Mouse (Mus musculus) spleen, adult 2 months (tissue): ENCODE data around the gene Rnft2.

ENCODE experiments used
- CTCF ChIP-seq: fragments of 200-500 bp; IDR thresholded peaks from 2 replicates; pipeline ENCODE4 v1.5.1; 2011; ENCODE audit warnings: mild to moderate bottlenecking, inconsistent platforms; ENCODE audit not compliant: insufficient read depth, insufficient read length, insufficient replicate concordance; ENCODE audit errors: extremely low read depth
- POLR2A ChIP-seq: fragments of 200-500 bp; IDR thresholded peaks from 2 replicates; pipeline ENCODE4 v1.6.1; 2011; ENCODE audit warnings: low read depth, low read length, inconsistent platforms

DNA sequence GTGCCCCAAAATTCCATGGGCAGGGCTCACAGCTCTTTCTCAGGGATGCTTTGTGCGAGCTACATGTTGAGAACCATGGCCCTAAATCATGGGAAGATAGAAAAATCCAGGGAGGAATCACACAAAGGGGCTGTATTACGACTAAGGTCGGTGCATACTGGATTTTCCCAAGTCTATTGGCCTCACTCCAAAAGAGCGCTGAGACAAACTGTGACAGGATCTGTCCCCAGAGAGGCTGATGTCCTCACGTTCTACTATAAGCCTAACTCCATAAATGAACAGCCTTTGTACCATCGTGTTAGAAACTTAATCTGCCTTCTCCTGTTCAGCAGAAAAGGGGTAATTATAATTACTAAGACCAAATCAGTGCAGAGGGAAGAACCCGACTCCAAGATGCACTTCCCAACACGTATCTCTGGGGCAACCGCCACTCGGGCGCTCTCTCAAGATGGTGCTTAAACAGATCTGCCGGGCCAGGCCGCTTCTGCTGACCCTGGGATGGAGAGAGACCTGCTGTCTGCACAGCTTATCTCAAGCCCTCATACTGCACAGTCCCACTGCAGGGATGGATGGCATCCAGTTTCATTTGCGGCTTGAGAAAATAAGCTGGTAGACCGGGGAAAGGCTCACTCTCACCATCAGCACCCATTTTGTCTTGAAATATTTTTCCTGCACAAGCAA is 98.8 kb downstream of the Rnft2 start:
- no peak for TF ChIP-seq POLR2A
- TF ChIP-seq CTCF = no peak
